Mouse (Mus musculus): ENCODE results near the gene Bcl2l11. TPM values are rescaled to one million over a fixed set of nuclear protein-coding genes. Genes with fewer than 3 reads are reported as not detected.

Gene Bcl2l11
- polyA plus RNA-seq, 1 experiment from 2014 or later: 19.9 TPM

GRCm38 (mm10) chr2:128183762-128184161, 57.9 kb downstream of the Bcl2l11 start:
- no peak overlapping the region for H3K27ac ChIP-seq (ENCODE audit: low read length)
- H3K4me2 ChIP-seq (replicated peaks; ENCODE audit: low read depth, low read length): no peak overlapping the region
- no peaks in the 10 kb centered on the region for H3K27me3 ChIP-seq (ENCODE audit: control insufficient read depth, insufficient read depth, low read length)
- H3K4me3 ChIP-seq (ENCODE audit: low read depth, low read length): no peak overlapping the region
- WGBS: 99% methylated on average over 4 of the region's 4 CpGs
- H3K9ac ChIP-seq (replicated peaks; ENCODE audit: low read depth, low read length): no peak overlapping the region
- H3K9me3 ChIP-seq (ENCODE audit: control insufficient read depth, low read depth, low read length): no peaks in the 10 kb centered on the region
- H3K36me3 ChIP-seq (ENCODE audit: control insufficient read depth, insufficient read depth, low read length): no peaks in the 10 kb centered on the region
- no peak for ATAC-seq (ENCODE audit: insufficient number of reproducible peaks, insufficient read depth, low FRiP score, low read depth)
- H3K4me1 ChIP-seq (ENCODE audit: control insufficient read depth, insufficient read depth, low read length): peaks cover 5% of the 10 kb centered on the region

GRCm38 (mm10) chr2:128185942-128186341, 60.1 kb downstream of the Bcl2l11 start:
- Histone ChIP-seq H3K4me1 (ENCODE audit: control insufficient read depth, insufficient read depth, low read length) (no peaks in the 10 kb centered on the region), H3K9me3 (ENCODE audit: control insufficient read depth, low read depth, low read length) (no peaks in the 10 kb centered on the region), H3K27ac (ENCODE audit: low read length) (no peak overlapping the region), H3K36me3 (ENCODE audit: control insufficient read depth, insufficient read depth, low read length) (no peaks in the 10 kb centered on the region), H3K4me3 (ENCODE audit: low read depth, low read length) (no peak overlapping the region), H3K27me3 (ENCODE audit: control insufficient read depth, insufficient read depth, low read length) (no peaks in the 10 kb centered on the region), H3K9ac (replicated peaks; ENCODE audit: low read depth, low read length) (no peak overlapping the region), H3K4me2 (replicated peaks; ENCODE audit: low read depth, low read length) (no peak overlapping the region)
- no peak for ATAC-seq (ENCODE audit: insufficient number of reproducible peaks, insufficient read depth, low FRiP score, low read depth)
- WGBS: 73% methylated on average over 4 of the region's 4 CpGs

GRCm38 (mm10) chr2:128187277-128187676, 61.4 kb downstream of the Bcl2l11 start:
- no peaks in the 10 kb centered on the region for H3K27me3 ChIP-seq (ENCODE audit: control insufficient read depth, insufficient read depth, low read length)
- no peaks in the 10 kb centered on the region for H3K36me3 ChIP-seq (ENCODE audit: control insufficient read depth, insufficient read depth, low read length)
- H3K9ac ChIP-seq (replicated peaks; ENCODE audit: low read depth, low read length): no peak overlapping the region
- H3K9me3 ChIP-seq (ENCODE audit: control insufficient read depth, low read depth, low read length): no peaks in the 10 kb centered on the region
- WGBS: 91% methylated on average over 1 of the region's 1 CpGs
- H3K4me1 ChIP-seq (ENCODE audit: control insufficient read depth, insufficient read depth, low read length): no peaks in the 10 kb centered on the region
- no peak overlapping the region for H3K27ac ChIP-seq (ENCODE audit: low read length)
- H3K4me3 ChIP-seq (ENCODE audit: low read depth, low read length): no peak overlapping the region
- ATAC-seq (ENCODE audit: insufficient number of reproducible peaks, insufficient read depth, low FRiP score, low read depth): no peak
- H3K4me2 ChIP-seq (replicated peaks; ENCODE audit: low read depth, low read length): no peak overlapping the region

GRCm38 (mm10) chr2:128188461-128188860, 62.6 kb downstream of the Bcl2l11 start:
- H3K9ac ChIP-seq (replicated peaks; ENCODE audit: low read depth, low read length): no peak overlapping the region
- H3K36me3 ChIP-seq (ENCODE audit: control insufficient read depth, insufficient read depth, low read length): no peaks in the 10 kb centered on the region
- 91% methylated on average over 3 of the region's 3 CpGs for WGBS
- no peak overlapping the region for H3K27ac ChIP-seq (ENCODE audit: low read length)
- ATAC-seq (ENCODE audit: insufficient number of reproducible peaks, insufficient read depth, low FRiP score, low read depth): no peak
- H3K4me2 ChIP-seq (replicated peaks; ENCODE audit: low read depth, low read length): no peak overlapping the region
- no peaks in the 10 kb centered on the region for H3K4me1 ChIP-seq (ENCODE audit: control insufficient read depth, insufficient read depth, low read length)
- H3K9me3 ChIP-seq (ENCODE audit: control insufficient read depth, low read depth, low read length): no peaks in the 10 kb centered on the region
- no peak overlapping the region for H3K4me3 ChIP-seq (ENCODE audit: low read depth, low read length)
- H3K27me3 ChIP-seq (ENCODE audit: control insufficient read depth, insufficient read depth, low read length): no peaks in the 10 kb centered on the region

GRCm38 (mm10) chr2:128189691-128190090, 63.9 kb downstream of the Bcl2l11 start:
- Histone ChIP-seq H3K9me3 (ENCODE audit: control insufficient read depth, low read depth, low read length) (no peaks in the 10 kb centered on the region), H3K27ac (ENCODE audit: low read length) (no peak overlapping the region), H3K4me1 (ENCODE audit: control insufficient read depth, insufficient read depth, low read length) (no peaks in the 10 kb centered on the region), H3K27me3 (ENCODE audit: control insufficient read depth, insufficient read depth, low read length) (no peaks in the 10 kb centered on the region), H3K4me2 (replicated peaks; ENCODE audit: low read depth, low read length) (no peak overlapping the region), H3K36me3 (ENCODE audit: control insufficient read depth, insufficient read depth, low read length) (no peaks in the 10 kb centered on the region), H3K4me3 (ENCODE audit: low read depth, low read length) (no peak overlapping the region), H3K9ac (replicated peaks; ENCODE audit: low read depth, low read length) (no peak overlapping the region)
- WGBS: 37% methylated on average over 10 of the region's 10 CpGs
- ATAC-seq (ENCODE audit: insufficient number of reproducible peaks, insufficient read depth, low FRiP score, low read depth): no peak

DNA sequence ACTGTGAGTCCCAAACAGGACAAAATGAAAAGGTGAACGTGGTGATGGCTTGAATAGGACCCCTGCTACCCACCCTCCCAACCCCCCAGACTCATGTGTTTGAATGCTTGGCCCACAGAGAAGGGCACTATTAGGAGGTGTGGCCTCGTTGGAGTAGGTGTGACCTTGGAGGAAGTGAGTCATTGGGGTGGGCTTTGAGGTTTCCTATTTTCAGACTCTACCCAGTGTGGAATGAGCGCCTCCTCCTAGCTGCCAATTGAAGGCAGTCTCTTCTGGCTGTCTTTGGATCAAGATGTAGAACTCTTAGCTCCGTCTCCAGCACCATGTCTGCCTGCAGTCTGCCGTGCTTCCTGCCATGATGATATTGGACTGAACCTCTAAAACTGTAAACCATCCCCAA, 64.4 kb downstream of the Bcl2l11 start:
- 80% methylated on average over 5 of the region's 5 CpGs for WGBS
- Histone ChIP-seq H3K27me3 (ENCODE audit: control insufficient read depth, insufficient read depth, low read length) (no peaks in the 10 kb centered on the region), H3K27ac (ENCODE audit: low read length) (no peak overlapping the region)

DNA sequence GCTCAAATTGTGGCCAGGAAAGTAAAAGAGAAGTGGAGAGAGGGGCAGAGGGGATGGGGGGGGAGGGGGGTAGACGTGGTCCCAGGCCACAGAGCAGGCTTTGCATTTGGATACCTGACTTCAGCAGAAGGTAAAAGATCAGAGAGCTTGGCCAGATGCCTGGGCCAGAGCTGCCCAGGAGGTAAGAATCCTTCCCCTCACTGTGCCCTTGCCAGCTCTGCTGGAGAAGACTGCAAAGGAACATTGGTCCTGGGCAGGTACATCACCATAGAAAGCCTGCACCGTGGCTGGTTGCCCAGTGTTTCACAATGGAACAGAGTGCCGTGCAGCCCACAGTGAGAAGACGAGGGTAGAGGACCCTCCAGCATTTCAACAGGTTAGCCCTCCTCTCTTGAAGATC, 67.6 kb downstream of the Bcl2l11 start:
- H3K9me3 ChIP-seq (ENCODE audit: control insufficient read depth, low read depth, low read length): no peaks in the 10 kb centered on the region
- no peak overlapping the region for H3K27ac ChIP-seq (ENCODE audit: low read length)
- H3K4me2 ChIP-seq (replicated peaks; ENCODE audit: low read depth, low read length): no peak overlapping the region
- no peak for ATAC-seq (ENCODE audit: insufficient number of reproducible peaks, insufficient read depth, low FRiP score, low read depth)
- H3K27me3 ChIP-seq (ENCODE audit: control insufficient read depth, insufficient read depth, low read length): no peaks in the 10 kb centered on the region
- WGBS: 76% methylated on average over 4 of the region's 4 CpGs
- no peaks in the 10 kb centered on the region for H3K36me3 ChIP-seq (ENCODE audit: control insufficient read depth, insufficient read depth, low read length)
- no peak overlapping the region for H3K9ac ChIP-seq (replicated peaks; ENCODE audit: low read depth, low read length)
- H3K4me1 ChIP-seq (ENCODE audit: control insufficient read depth, insufficient read depth, low read length): no peaks in the 10 kb centered on the region
- no peak overlapping the region for H3K4me3 ChIP-seq (ENCODE audit: low read depth, low read length)

More for the DNA sequence above, 64.4 kb downstream of the Bcl2l11 start:
- Histone ChIP-seq H3K4me3 (ENCODE audit: low read depth, low read length) (no peak overlapping the region), H3K9ac (replicated peaks; ENCODE audit: low read depth, low read length) (no peak overlapping the region), H3K9me3 (ENCODE audit: control insufficient read depth, low read depth, low read length) (no peaks in the 10 kb centered on the region), H3K4me1 (ENCODE audit: control insufficient read depth, insufficient read depth, low read length) (no peaks in the 10 kb centered on the region), H3K4me2 (replicated peaks; ENCODE audit: low read depth, low read length) (no peak overlapping the region), H3K36me3 (ENCODE audit: control insufficient read depth, insufficient read depth, low read length) (no peaks in the 10 kb centered on the region)
- ATAC-seq (ENCODE audit: insufficient number of reproducible peaks, insufficient read depth, low FRiP score, low read depth): no peak

DNA sequence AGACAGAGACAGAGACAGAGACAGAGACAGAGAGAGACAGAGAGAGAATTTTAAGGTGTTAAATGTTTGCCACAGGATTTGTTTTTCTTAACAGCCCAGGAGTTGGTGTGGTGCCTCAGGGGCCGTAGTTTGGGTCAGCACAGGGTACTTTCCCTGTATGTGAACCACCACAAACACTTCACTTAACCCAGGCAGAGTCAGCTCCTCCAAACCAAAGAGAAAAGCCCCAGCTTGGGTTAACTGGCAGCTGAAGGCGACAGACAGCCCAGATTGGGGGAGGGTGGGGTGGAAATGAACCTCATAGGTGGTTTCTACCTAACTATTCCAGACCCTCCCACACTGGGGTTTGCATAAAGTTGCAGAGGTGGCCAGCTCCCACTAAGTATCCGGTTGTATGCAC, 71.5 kb downstream of the Bcl2l11 start:
- ATAC-seq (ENCODE audit: insufficient number of reproducible peaks, insufficient read depth, low FRiP score, low read depth): no peak
- Histone ChIP-seq H3K27me3 (ENCODE audit: control insufficient read depth, insufficient read depth, low read length) (no peaks in the 10 kb centered on the region), H3K4me2 (replicated peaks; ENCODE audit: low read depth, low read length) (no peak overlapping the region), H3K4me3 (ENCODE audit: low read depth, low read length) (no peak overlapping the region), H3K36me3 (ENCODE audit: control insufficient read depth, insufficient read depth, low read length) (no peaks in the 10 kb centered on the region), H3K9me3 (ENCODE audit: control insufficient read depth, low read depth, low read length) (no peaks in the 10 kb centered on the region), H3K4me1 (ENCODE audit: control insufficient read depth, insufficient read depth, low read length) (no peaks in the 10 kb centered on the region), H3K27ac (ENCODE audit: low read length) (no peak overlapping the region), H3K9ac (replicated peaks; ENCODE audit: low read depth, low read length) (no peak overlapping the region)
- 78% methylated on average over 3 of the region's 3 CpGs for WGBS

- H3K27ac ChIP-seq (ENCODE audit: low read length): no peak overlapping the region
- H3K4me2 ChIP-seq (replicated peaks; ENCODE audit: low read depth, low read length): no peak overlapping the region
- H3K4me1 ChIP-seq (ENCODE audit: control insufficient read depth, insufficient read depth, low read length): no peaks in the 10 kb centered on the region
- H3K9me3 ChIP-seq (ENCODE audit: control insufficient read depth, low read depth, low read length): no peaks in the 10 kb centered on the region
- no peak overlapping the region for H3K9ac ChIP-seq (replicated peaks; ENCODE audit: low read depth, low read length)
- no peak overlapping the region for H3K4me3 ChIP-seq (ENCODE audit: low read depth, low read length)
- no peaks in the 10 kb centered on the region for H3K36me3 ChIP-seq (ENCODE audit: control insufficient read depth, insufficient read depth, low read length)
- no peaks in the 10 kb centered on the region for H3K27me3 ChIP-seq (ENCODE audit: control insufficient read depth, insufficient read depth, low read length)
- 43% methylated on average over 3 of the region's 3 CpGs for WGBS
- ATAC-seq (ENCODE audit: insufficient number of reproducible peaks, insufficient read depth, low FRiP score, low read depth): no peak
Measured at GRCm38 (mm10) chr2:128203147-128203546, 77.3 kb downstream of the Bcl2l11 start.
